ENCODE assay signal across 30 mouse cellular contexts in genomic region chr8:81399501-81399900, GRCm38 (mm10). TPM values are rescaled to one million over a fixed set of nuclear protein-coding genes. Genes with fewer than 3 reads are reported as not detected.
DNase-seq lines count a peak whose midpoint lies in the region; ATAC-seq and TF ChIP-seq lines count a peak whose summit lies in the region.
"Had no signal": no experiment of that assay in that cellular context is flagged by ENCODE, and none has a peak within 500 bp of the region (broad histone marks: within the 10 kb centered on the region; RNA-seq: fewer than 3 reads in every experiment).

No protein-coding gene starts in this region.

- TF ChIP-seq POLR2A in heart, adult 2 months (IDR thresholded peaks at IDR 0.05; ENCODE audit: insufficient read depth, low read depth, low read length) = no peak

- H3K4me3 ChIP-seq in left cerebral cortex, adult 2 months = no peak overlapping the region
- H3K4me3 ChIP-seq in hindbrain, embryonic 14.5 days (replicated peaks; ENCODE audit: low read length) = no peak overlapping the region
- H3K4me3 ChIP-seq in midbrain, embryonic 11.5 days (ENCODE audit: low read depth, low read length) = no peak overlapping the region
- H3K4me3 ChIP-seq in heart, adult 2 months = no peak overlapping the region
- H3K4me3 ChIP-seq: embryonic facial prominence, embryonic 10.5 days; embryonic facial prominence, embryonic 15.5 days; forebrain, embryonic 12.5 days; hindbrain, embryonic 12.5 days; limb, embryonic 13.5 days; liver, embryonic 12.5 days; megakaryocyte, embryonic 14.5 days; midbrain, embryonic 13.5 days had no signal

- WGBS in hindbrain, embryonic 14.5 days = 84% methylated on average over 4 of the region's 4 CpGs
- WGBS in midbrain, embryonic 11.5 days = 82% methylated on average over 4 of the region's 4 CpGs
- WGBS in heart, adult 2 months = 71% methylated on average over 4 of the region's 4 CpGs

- no peak overlapping the region for H3K9ac ChIP-seq in hindbrain, embryonic 14.5 days
- H3K9ac ChIP-seq in midbrain, embryonic 11.5 days (ENCODE audit: low read length) = no peak overlapping the region
- H3K9ac ChIP-seq in heart, adult 2 months (ENCODE audit: low read depth, low read length) = no peak overlapping the region
- H3K9ac ChIP-seq: embryonic facial prominence, embryonic 15.5 days; forebrain, embryonic 12.5 days; forebrain, postnatal 0 days; hindbrain, embryonic 12.5 days; limb, embryonic 13.5 days; liver, embryonic 12.5 days; liver, postnatal 0 days; midbrain, embryonic 13.5 days had no signal

- peak; percentile 98 for ATAC-seq in frontal cortex, adult (ENCODE audit: low TSS enrichment)
- ATAC-seq in hindbrain, embryonic 14.5 days (ENCODE audit: low FRiP score) = no peak
- ATAC-seq in midbrain, embryonic 11.5 days (ENCODE audit: low FRiP score) = no peak
- ATAC-seq: activated CD4-positive, CD25-positive, alpha-beta regulatory T cell, adult 4 months; forebrain, postnatal 0 days; intestine, embryonic 16.5 days; liver, embryonic 12.5 days; liver, postnatal 0 days; midbrain, embryonic 13.5 days had no signal

- H3K27ac ChIP-seq in left cerebral cortex, adult 2 months = no peak overlapping the region
- H3K27ac ChIP-seq in hindbrain, embryonic 14.5 days = no peak overlapping the region; the same call in 1 of the 2 replicates
- H3K27ac ChIP-seq in midbrain, embryonic 11.5 days (ENCODE audit: low read depth, low read length) = no peak overlapping the region
- H3K27ac ChIP-seq in heart, adult 2 months = no peak overlapping the region
- H3K27ac ChIP-seq: embryonic facial prominence, embryonic 10.5 days; embryonic facial prominence, embryonic 15.5 days; forebrain, embryonic 12.5 days; hindbrain, embryonic 12.5 days; kidney, postnatal 0 days; limb, embryonic 13.5 days; liver, embryonic 12.5 days; midbrain, embryonic 13.5 days had no signal

- H3K27me3 ChIP-seq in hindbrain, embryonic 14.5 days (ENCODE audit: control insufficient read depth, insufficient read depth, low read length) = no peaks in the 10 kb centered on the region
- no peaks in the 10 kb centered on the region for H3K27me3 ChIP-seq in midbrain, embryonic 11.5 days (ENCODE audit: control insufficient read depth, insufficient read depth, low read length)
- no peaks in the 10 kb centered on the region for H3K27me3 ChIP-seq in heart, adult 2 months (ENCODE audit: control insufficient read depth, insufficient read depth, low read length)
- H3K27me3 ChIP-seq: CH12.LX; embryonic facial prominence, embryonic 15.5 days; forebrain, embryonic 12.5 days; hindbrain, embryonic 12.5 days; limb, embryonic 13.5 days; liver, embryonic 12.5 days; megakaryocyte, embryonic 14.5 days; midbrain, embryonic 13.5 days had no signal

- no peak overlapping the region for H3K4me2 ChIP-seq in hindbrain, embryonic 14.5 days (replicated peaks)
- no peak overlapping the region for H3K4me2 ChIP-seq in midbrain, embryonic 11.5 days
- H3K4me2 ChIP-seq: embryonic facial prominence, embryonic 15.5 days; forebrain, embryonic 12.5 days; hindbrain, embryonic 12.5 days; limb, embryonic 13.5 days; liver, embryonic 12.5 days; midbrain, embryonic 13.5 days had no signal

- H3K36me3 ChIP-seq in hindbrain, embryonic 14.5 days (replicated peaks; ENCODE audit: control insufficient read depth, insufficient read depth) = no peaks in the 10 kb centered on the region
- no peaks in the 10 kb centered on the region for H3K36me3 ChIP-seq in midbrain, embryonic 11.5 days (ENCODE audit: control insufficient read depth, insufficient read depth, low read length)
- no peaks in the 10 kb centered on the region for H3K36me3 ChIP-seq in heart, adult 2 months (ENCODE audit: control insufficient read depth, insufficient read depth, low read length)
- H3K36me3 ChIP-seq: embryonic facial prominence, embryonic 10.5 days; embryonic facial prominence, embryonic 15.5 days; forebrain, embryonic 12.5 days; hindbrain, embryonic 12.5 days; limb, embryonic 13.5 days; liver, embryonic 12.5 days; midbrain, embryonic 13.5 days had no signal

- H3K9me3 ChIP-seq in hindbrain, embryonic 14.5 days (ENCODE audit: control insufficient read depth, low read length) = no peaks in the 10 kb centered on the region
- no peaks in the 10 kb centered on the region for H3K9me3 ChIP-seq in midbrain, embryonic 11.5 days (ENCODE audit: control insufficient read depth, low read length)
- H3K9me3 ChIP-seq: embryonic facial prominence, embryonic 10.5 days; embryonic facial prominence, embryonic 15.5 days; forebrain, embryonic 12.5 days; hindbrain, embryonic 12.5 days; limb, embryonic 13.5 days; liver, embryonic 12.5 days; megakaryocyte, embryonic 14.5 days; midbrain, embryonic 13.5 days had no signal

- TF ChIP-seq CTCF in left cerebral cortex, adult 2 months (IDR thresholded peaks at IDR 0.05) = no peak
- TF ChIP-seq CTCF in heart, adult 2 months (IDR thresholded peaks at IDR 0.05) = no peak

- TF ChIP-seq EP300 in heart, adult 2 months (IDR thresholded peaks at IDR 0.05; ENCODE audit: insufficient read depth, low read depth, low read length) = no peak

- no peaks in the 10 kb centered on the region for H3K79me2 ChIP-seq in heart, adult 2 months (replicated peaks; ENCODE audit: control insufficient read depth, insufficient read depth, low read length)

- intact Hi-C loops in left cerebral cortex, adult 2 months (cut with DNase I) = loop anchor here (1.0 to 5.0 kb wide), 2 partner anchors 41 to 332 kb away; no protein-coding TSS in a partner anchor
- intact Hi-C loops in heart, adult 2 months (cut with DNase I) = no loop called here

- H3K4me1 ChIP-seq in hindbrain, embryonic 14.5 days (replicated peaks; ENCODE audit: control insufficient read depth, insufficient read depth, low read length) = no peaks in the 10 kb centered on the region
- H3K4me1 ChIP-seq in midbrain, embryonic 11.5 days (ENCODE audit: control insufficient read depth, insufficient read depth, low read length) = no peaks in the 10 kb centered on the region
- H3K4me1 ChIP-seq in heart, adult 2 months (ENCODE audit: control insufficient read depth, insufficient read depth, low read length) = no peaks in the 10 kb centered on the region
- H3K4me1 ChIP-seq: embryonic facial prominence, embryonic 10.5 days; embryonic facial prominence, embryonic 15.5 days; forebrain, embryonic 12.5 days; hindbrain, embryonic 12.5 days; limb, embryonic 13.5 days; liver, embryonic 12.5 days; midbrain, embryonic 13.5 days had no signal

- no peak for DNase-seq in frontal cortex, postnatal 25 days (ENCODE audit: low spot score in 2 of 2)
- DNase-seq in brain, adult 2 months (ENCODE audit: low read depth, low spot score) = peak; percentile 75
- peak; percentile 13 to 23 for DNase-seq in left cerebral cortex, adult 2 months (ENCODE audit: extremely low spot score in 1 of 2, low spot score in 2 of 2)
- DNase-seq in right cerebral cortex, postnatal 10 days (ENCODE audit: low spot score in 2 of 2) = peak; percentile 26 to 46
- no peak for DNase-seq in hindbrain, embryonic 14.5 days (ENCODE audit: low spot score)
- no peak for DNase-seq in midbrain, embryonic 11.5 days (ENCODE audit: low spot score, missing footprints)
- no peak for DNase-seq in heart, adult 2 months
- DNase-seq: adrenal gland, adult 2 months; adrenal gland, postnatal 36 days; kidney, adult 8-10 months; kidney, postnatal 4 days; liver, postnatal 0 days; retina, postnatal 1 day; spleen, adult 18-20 months; thymus, adult 2 months; thymus, postnatal 36 days had no signal

RNA-seq across cellular contexts. Expression of gene Inpp4b, which starts 57.1 kb away (rescaled TPM):
- total RNA-seq in left cerebral cortex, adult 2 months (2021) = 10 to 100 TPM in 1 of 2 experiments, 1 to 10 TPM in 1; 8.8 to 13.3 TPM
- 9.9 and 11.4 TPM in 2 replicates for polyA plus RNA-seq in hindbrain, embryonic 14.5 days (2014; fragmentation: Nextera tagmentation; extraction: Ambion mirVana)
- polyA plus RNA-seq in midbrain, embryonic 11.5 days (2014; fragmentation: Nextera tagmentation; extraction: Ambion mirVana) = 3.0 and 3.5 TPM in 2 replicates
- 10 to 100 TPM; 68.9 to 73.4 TPM for total RNA-seq in heart, adult 2 months (2021)
- polyA plus RNA-seq in heart, adult 2 months (2012; rRNA removed) = 7.3 and 26.7 TPM in 2 replicates

Comparison
In these comparisons a context has a peak if more than half of its experiments do, and no peak if none do; other contexts are left out.
1. DNase-seq: peak in brain, adult 2 months (single experiment), left cerebral cortex, adult 2 months (2 of 2) and right cerebral cortex, postnatal 10 days (2 of 2); none in frontal cortex, postnatal 25 days (0 of 2), hindbrain, embryonic 14.5 days (single experiment), midbrain, embryonic 11.5 days (single experiment) and heart, adult 2 months (0 of 2).